Mouse (Mus musculus): ENCODE results near the gene Mmp24. TPM values are rescaled to one million over a fixed set of nuclear protein-coding genes. Genes with fewer than 3 reads are reported as not detected.

Mmp24 gene
- polyA plus RNA-seq, 1 experiment = 0.08 TPM

DNA sequence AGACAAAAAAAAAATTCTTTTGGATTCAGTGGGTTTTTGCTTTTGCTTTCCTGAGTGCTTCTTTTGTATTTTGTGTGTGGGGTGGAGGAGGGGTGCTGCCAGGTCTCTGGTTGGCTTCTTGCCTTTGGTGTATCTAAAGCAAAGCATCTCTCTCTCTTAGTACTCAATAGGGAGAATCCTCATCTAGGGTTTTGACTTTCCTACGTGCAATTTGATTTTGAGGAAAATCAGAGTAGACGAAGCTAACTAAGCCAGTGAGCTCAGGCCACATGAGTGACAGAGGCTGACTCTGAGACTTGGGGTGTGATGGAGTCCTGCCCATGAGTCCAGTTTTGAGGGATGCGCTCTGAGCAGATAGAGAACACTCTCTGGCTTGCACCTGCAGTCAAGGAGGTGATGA lies 4.4 kb downstream of the Mmp24 start:
- Histone ChIP-seq H3K36me3 (ENCODE audit: control insufficient read depth, insufficient read depth, low read length) (no peaks in the 10 kb centered on the region), H3K27me3 (ENCODE audit: control insufficient read depth, insufficient read depth, low read length) (peaks cover 17% of the 10 kb centered on the region), H3K27ac (ENCODE audit: control insufficient read depth, insufficient read depth, low read length) (no peak overlapping the region), H3K4me1 (replicated peaks; ENCODE audit: control insufficient read depth, insufficient read depth, low read length) (peaks cover 5% of the 10 kb centered on the region; the same call in 1 of the 2 replicates), H3K4me3 (ENCODE audit: control insufficient read depth, insufficient read depth, low read length) (no peak overlapping the region)
- TF ChIP-seq POLR2A (IDR thresholded peaks at IDR 0.05; ENCODE audit: control insufficient read depth, extremely low read depth, insufficient read depth, low read length, poor library complexity) = no peak
- no peak for TF ChIP-seq CTCF (IDR thresholded peaks at IDR 0.05; ENCODE audit: borderline replicate concordance, control insufficient read depth, extremely low read depth, insufficient read depth, low read length, poor library complexity)
- 85% methylated on average over 3 of the region's 3 CpGs for WGBS
- DNase-seq = no peak

DNA sequence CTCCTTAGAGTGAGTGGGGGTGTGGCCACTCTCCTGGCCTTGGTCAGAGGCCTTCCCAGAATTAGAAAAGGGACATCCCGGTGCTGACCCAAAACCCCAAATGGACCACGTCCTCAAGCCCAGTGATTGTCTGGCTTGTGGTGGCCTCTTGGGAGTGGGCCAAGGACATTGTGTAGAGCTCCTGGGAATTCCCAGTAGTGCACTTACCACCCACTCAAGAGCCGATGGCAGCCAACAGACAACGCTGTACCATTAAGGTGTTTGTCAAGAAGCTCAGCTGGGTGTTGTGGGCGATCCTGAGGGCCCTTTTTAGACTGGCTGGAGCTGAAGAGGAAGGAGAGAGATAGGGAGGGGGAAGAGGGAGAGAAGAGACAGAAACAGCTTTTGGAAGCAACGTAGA lies 9.4 kb downstream of the Mmp24 start:
- no peaks in the 10 kb centered on the region for H3K36me3 ChIP-seq (ENCODE audit: control insufficient read depth, insufficient read depth, low read length)
- no peak overlapping the region for H3K27ac ChIP-seq (ENCODE audit: control insufficient read depth, insufficient read depth, low read length)
- no peaks in the 10 kb centered on the region; the same call in 1 of the 2 replicates for H3K27me3 ChIP-seq (ENCODE audit: control insufficient read depth, insufficient read depth, low read length)
- TF ChIP-seq POLR2A (IDR thresholded peaks at IDR 0.05; ENCODE audit: control insufficient read depth, extremely low read depth, insufficient read depth, low read length, poor library complexity) (no peak), CTCF (IDR thresholded peaks at IDR 0.05; ENCODE audit: borderline replicate concordance, control insufficient read depth, extremely low read depth, insufficient read depth, low read length, poor library complexity) (no peak)
- DNase-seq = no peak
- no peak overlapping the region for H3K4me3 ChIP-seq (ENCODE audit: control insufficient read depth, insufficient read depth, low read length)
- 82% methylated on average over 6 of the region's 6 CpGs for WGBS
- no peaks in the 10 kb centered on the region for H3K4me1 ChIP-seq (replicated peaks; ENCODE audit: control insufficient read depth, insufficient read depth, low read length)

DNA sequence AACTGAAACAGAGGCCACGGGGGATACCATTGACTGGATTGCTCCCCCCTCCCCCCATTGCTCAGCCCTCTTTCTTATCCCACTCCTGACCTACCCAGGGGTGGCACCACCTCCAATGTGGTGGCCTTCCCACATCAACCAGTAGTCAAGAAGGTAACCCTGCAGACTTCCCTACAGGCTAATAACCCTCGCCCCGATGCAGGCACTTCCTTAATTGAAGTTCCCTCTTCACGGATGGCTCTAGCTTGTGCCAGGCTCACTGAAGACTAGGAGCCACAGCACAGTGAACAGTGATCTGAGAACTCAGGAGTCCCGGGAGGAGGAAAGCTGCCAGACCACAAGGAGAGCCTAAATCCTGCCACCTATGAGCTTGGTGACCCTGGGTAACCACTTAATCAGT lies 11.8 kb downstream of the Mmp24 start:
- WGBS = 23% methylated on average over 5 of the region's 5 CpGs

DNA sequence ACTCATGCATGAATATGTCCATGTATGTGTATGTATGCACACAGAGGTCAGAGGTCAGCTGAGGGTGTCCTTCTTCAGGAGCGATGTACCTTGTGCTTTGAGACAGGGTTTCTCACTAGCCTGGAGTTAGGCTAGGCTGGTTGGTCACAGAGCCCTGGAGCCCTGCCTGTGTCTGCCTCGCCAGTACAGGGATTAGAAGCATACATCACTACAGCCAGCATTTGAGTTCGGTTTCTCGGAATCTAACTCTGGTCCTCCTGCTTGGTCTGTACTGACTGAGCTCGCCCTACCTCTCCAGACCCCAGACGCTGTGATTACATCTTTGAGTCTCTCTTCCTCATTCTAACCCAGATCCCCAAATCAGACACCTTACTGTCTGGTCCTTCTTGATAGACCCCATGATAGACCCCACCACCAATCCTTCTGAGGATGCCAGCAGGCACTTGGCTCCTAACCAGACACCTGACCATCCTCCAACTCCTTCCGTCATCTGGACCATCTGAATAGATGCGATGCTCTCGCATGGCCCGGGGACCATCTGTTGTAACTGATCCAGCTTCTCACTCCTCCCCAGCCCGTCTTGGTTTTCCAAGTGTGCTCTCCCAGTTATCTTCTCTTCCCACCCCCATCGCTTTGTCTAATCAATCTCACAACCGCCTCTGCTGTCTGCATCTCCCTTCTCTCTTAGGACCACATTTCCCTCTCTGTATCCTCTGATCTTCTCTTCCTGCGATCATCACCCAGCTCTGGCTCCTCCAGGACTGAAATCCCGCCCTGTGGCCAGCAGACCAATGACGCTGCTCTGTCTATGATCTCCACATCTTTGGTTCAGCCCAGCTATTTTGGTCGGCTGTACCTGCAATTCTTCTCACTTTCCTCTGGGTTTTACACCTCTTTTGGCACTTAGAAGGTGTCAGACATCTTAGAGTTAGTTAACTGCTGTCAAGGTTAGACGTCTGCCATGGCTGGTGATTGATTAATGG lies 13.1 kb downstream of the Mmp24 start:
- no peak overlapping the region for H3K27ac ChIP-seq (ENCODE audit: control insufficient read depth, insufficient read depth, low read length)
- no peak for DNase-seq
- 68% methylated on average over 18 of the region's 18 CpGs for WGBS
- TF ChIP-seq CTCF (IDR thresholded peaks at IDR 0.05; ENCODE audit: borderline replicate concordance, control insufficient read depth, extremely low read depth, insufficient read depth, low read length, poor library complexity) (no peak), POLR2A (IDR thresholded peaks at IDR 0.05; ENCODE audit: control insufficient read depth, extremely low read depth, insufficient read depth, low read length, poor library complexity) (no peak)
- no peaks in the 10 kb centered on the region for H3K4me1 ChIP-seq (replicated peaks; ENCODE audit: control insufficient read depth, insufficient read depth, low read length)
- H3K36me3 ChIP-seq (ENCODE audit: control insufficient read depth, insufficient read depth, low read length) = no peaks in the 10 kb centered on the region
- H3K27me3 ChIP-seq (ENCODE audit: control insufficient read depth, insufficient read depth, low read length) = no peaks in the 10 kb centered on the region; the same call in 1 of the 2 replicates
- H3K4me3 ChIP-seq (ENCODE audit: control insufficient read depth, insufficient read depth, low read length) = no peak overlapping the region

More for the DNA sequence above, 11.8 kb downstream of the Mmp24 start:
- no peak overlapping the region for H3K27ac ChIP-seq (ENCODE audit: control insufficient read depth, insufficient read depth, low read length)
- H3K36me3 ChIP-seq (ENCODE audit: control insufficient read depth, insufficient read depth, low read length) = no peaks in the 10 kb centered on the region
- TF ChIP-seq CTCF (IDR thresholded peaks at IDR 0.05; ENCODE audit: borderline replicate concordance, control insufficient read depth, extremely low read depth, insufficient read depth, low read length, poor library complexity) (no peak), POLR2A (IDR thresholded peaks at IDR 0.05; ENCODE audit: control insufficient read depth, extremely low read depth, insufficient read depth, low read length, poor library complexity) (no peak)
- H3K27me3 ChIP-seq (ENCODE audit: control insufficient read depth, insufficient read depth, low read length) = no peaks in the 10 kb centered on the region; the same call in 1 of the 2 replicates
- H3K4me1 ChIP-seq (replicated peaks; ENCODE audit: control insufficient read depth, insufficient read depth, low read length) = no peaks in the 10 kb centered on the region
- DNase-seq = no peak
- no peak overlapping the region for H3K4me3 ChIP-seq (ENCODE audit: control insufficient read depth, insufficient read depth, low read length)

DNA sequence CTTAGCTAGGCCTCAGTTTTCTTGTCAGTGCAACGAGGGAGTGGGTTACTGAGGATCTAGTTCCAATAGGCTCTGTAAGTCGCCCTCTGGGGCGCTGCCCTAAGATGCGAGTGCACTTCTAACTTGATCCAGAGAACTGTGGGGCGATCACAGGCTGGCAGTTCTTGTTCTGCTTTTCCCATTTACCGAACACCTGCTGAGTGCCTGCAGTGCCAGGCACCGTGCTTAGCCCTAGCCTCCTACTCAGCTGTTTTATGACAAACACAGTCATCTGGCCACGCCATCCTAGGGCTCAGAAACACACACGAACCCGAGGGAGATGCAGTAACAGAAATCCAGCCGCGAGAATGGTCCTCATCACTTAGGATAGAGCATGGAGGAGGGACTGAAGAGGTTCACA lies 17.8 kb downstream of the Mmp24 start:
- no peaks in the 10 kb centered on the region for H3K36me3 ChIP-seq (ENCODE audit: control insufficient read depth, insufficient read depth, low read length)
- TF ChIP-seq CTCF (IDR thresholded peaks at IDR 0.05; ENCODE audit: borderline replicate concordance, control insufficient read depth, extremely low read depth, insufficient read depth, low read length, poor library complexity) = no peak
- WGBS = 35% methylated on average over 12 of the region's 12 CpGs
- H3K4me3 ChIP-seq (ENCODE audit: control insufficient read depth, insufficient read depth, low read length) = no peak overlapping the region
- no peak overlapping the region for H3K27ac ChIP-seq (ENCODE audit: control insufficient read depth, insufficient read depth, low read length)
- DNase-seq = no peak
- no peaks in the 10 kb centered on the region; the same call in 1 of the 2 replicates for H3K27me3 ChIP-seq (ENCODE audit: control insufficient read depth, insufficient read depth, low read length)
- no peaks in the 10 kb centered on the region for H3K4me1 ChIP-seq (replicated peaks; ENCODE audit: control insufficient read depth, insufficient read depth, low read length)

DNA sequence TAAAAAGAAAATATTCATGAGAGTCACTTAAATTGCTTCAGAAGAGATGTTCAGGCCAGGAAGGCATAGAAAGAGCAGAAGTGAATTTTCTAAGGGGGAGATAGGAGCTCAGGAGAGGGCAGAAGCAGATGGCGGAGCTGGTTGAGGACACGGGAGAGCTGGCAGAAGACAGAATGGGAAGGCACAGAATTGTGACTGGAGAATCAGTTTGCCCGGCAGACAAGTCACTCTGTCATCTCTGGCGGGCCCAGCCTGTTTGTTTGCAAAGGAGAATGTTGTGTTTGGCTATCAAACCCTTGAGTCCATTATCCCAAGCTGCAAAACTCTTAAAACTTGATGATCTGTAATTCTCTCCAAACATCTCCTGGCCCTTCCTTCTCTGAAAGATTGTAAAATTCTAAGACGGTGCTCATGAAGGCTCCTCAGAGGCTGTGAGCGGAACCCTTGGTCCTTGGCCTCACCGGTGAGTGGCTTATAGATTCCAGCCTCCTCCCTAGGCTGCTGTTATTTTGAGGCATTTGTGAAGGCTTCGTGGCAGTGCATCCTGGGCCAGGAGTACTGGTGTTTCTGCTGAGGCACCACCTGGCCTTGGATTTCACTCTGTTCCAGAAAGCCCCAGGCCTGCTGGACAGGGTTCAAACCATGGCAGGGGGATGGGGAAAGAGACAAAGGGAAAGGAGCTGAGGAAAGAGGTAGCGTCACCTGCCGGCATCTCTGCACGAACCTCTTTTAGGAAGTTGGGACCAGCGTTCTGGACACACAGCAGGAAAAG lies 19.7 kb downstream of the Mmp24 start:
- Histone ChIP-seq H3K36me3 (ENCODE audit: control insufficient read depth, insufficient read depth, low read length) (no peaks in the 10 kb centered on the region), H3K4me1 (replicated peaks; ENCODE audit: control insufficient read depth, insufficient read depth, low read length) (no peaks in the 10 kb centered on the region), H3K4me3 (ENCODE audit: control insufficient read depth, insufficient read depth, low read length) (no peak overlapping the region), H3K27me3 (ENCODE audit: control insufficient read depth, insufficient read depth, low read length) (no peaks in the 10 kb centered on the region), H3K27ac (ENCODE audit: control insufficient read depth, insufficient read depth, low read length) (no peak overlapping the region)
- TF ChIP-seq POLR2A (IDR thresholded peaks at IDR 0.05; ENCODE audit: control insufficient read depth, extremely low read depth, insufficient read depth, low read length, poor library complexity) = no peak
- no peak for TF ChIP-seq CTCF (IDR thresholded peaks at IDR 0.05; ENCODE audit: borderline replicate concordance, control insufficient read depth, extremely low read depth, insufficient read depth, low read length, poor library complexity)
- no peak for DNase-seq
- 98% methylated on average over 12 of the region's 12 CpGs for WGBS
